Mouse (Mus musculus) lung, embryonic 16.5 days (tissue): ENCODE data around the gene Get4. TPM values are rescaled to one million over a fixed set of nuclear protein-coding genes. Genes with fewer than 3 reads are reported as not detected.
A peak's percentile ranks its signal among the peaks of the same experiment; 100 is the strongest.

Experiments used
- ATAC-seq: fragments of 200-750 bp; cut with Nextera tagmentation; 2 replicates; pipeline ENCODE4 v1.8.0; 2017; ENCODE audit warnings: low read depth, mild to moderate bottlenecking, moderate library complexity
- H3K27ac ChIP-seq: fragments of 300-500 bp; sonication (generic); 2 replicates; pipeline ENCODE4 v1.5.1; 2014; ENCODE audit warnings: mild to moderate bottlenecking, control low read depth, low read length
- H3K27me3 ChIP-seq: fragments of 300-500 bp; sonication (generic); 2 replicates; pipeline ENCODE4 v1.6.1; 2014; ENCODE audit warnings: low read depth, low read length, mixed read lengths; ENCODE audit not compliant: control insufficient read depth, insufficient read depth
- H3K36me3 ChIP-seq: fragments of 300-500 bp; sonication (generic); 2 replicates; pipeline ENCODE4 v1.6.1; 2014; ENCODE audit warnings: low read length; ENCODE audit not compliant: control insufficient read depth, insufficient read depth
- H3K4me1 ChIP-seq: fragments of 300-500 bp; sonication (generic); replicated peaks from 2 replicates; pipeline ENCODE4 v1.6.1; 2014; ENCODE audit warnings: low read length, mixed read lengths; ENCODE audit not compliant: control insufficient read depth, insufficient read depth
- H3K4me2 ChIP-seq: fragments of 300-500 bp; sonication (generic); 2 replicates; pipeline ENCODE4 v1.6.1; 2014; ENCODE audit warnings: low read depth, low read length, control low read depth
- H3K4me3 ChIP-seq: fragments of 300-500 bp; sonication (generic); 2 replicates; pipeline ENCODE4 v1.5.1; 2014; ENCODE audit warnings: mild to moderate bottlenecking, low read length, control low read depth
- H3K9ac ChIP-seq: fragments of 300-500 bp; sonication (generic); 2 replicates; pipeline ENCODE4 v1.6.1; 2014; ENCODE audit warnings: low read length, control low read depth
- H3K9me3 ChIP-seq: fragments of 300-500 bp; sonication (generic); 2 replicates; pipeline ENCODE4 v1.6.1; 2016; ENCODE audit warnings: low read length; ENCODE audit not compliant: control insufficient read depth
- WGBS: fragments of 180-500 bp; shearing (Covaris S2); extraction: QIAGEN DNeasy Blood & Tissue Kit; methylation state at CpG from one replicate; pipeline ENCODE4 v1.1.7; 2014; 5-methylcytosine and 5-hydroxymethylcytosine counted together
- polyA plus RNA-seq: library from polyadenylated mRNA; unstranded; fragments of >200 nt; fragmentation: Nextera tagmentation; extraction: Ambion mirVana; gene quantifications from 2 replicates; pipeline ENCODE4 v1.2.1, GENCODE M21; 2015

The Get4 gene
- polyA plus RNA-seq, result 174 and 177 TPM in 2 replicates

DNA sequence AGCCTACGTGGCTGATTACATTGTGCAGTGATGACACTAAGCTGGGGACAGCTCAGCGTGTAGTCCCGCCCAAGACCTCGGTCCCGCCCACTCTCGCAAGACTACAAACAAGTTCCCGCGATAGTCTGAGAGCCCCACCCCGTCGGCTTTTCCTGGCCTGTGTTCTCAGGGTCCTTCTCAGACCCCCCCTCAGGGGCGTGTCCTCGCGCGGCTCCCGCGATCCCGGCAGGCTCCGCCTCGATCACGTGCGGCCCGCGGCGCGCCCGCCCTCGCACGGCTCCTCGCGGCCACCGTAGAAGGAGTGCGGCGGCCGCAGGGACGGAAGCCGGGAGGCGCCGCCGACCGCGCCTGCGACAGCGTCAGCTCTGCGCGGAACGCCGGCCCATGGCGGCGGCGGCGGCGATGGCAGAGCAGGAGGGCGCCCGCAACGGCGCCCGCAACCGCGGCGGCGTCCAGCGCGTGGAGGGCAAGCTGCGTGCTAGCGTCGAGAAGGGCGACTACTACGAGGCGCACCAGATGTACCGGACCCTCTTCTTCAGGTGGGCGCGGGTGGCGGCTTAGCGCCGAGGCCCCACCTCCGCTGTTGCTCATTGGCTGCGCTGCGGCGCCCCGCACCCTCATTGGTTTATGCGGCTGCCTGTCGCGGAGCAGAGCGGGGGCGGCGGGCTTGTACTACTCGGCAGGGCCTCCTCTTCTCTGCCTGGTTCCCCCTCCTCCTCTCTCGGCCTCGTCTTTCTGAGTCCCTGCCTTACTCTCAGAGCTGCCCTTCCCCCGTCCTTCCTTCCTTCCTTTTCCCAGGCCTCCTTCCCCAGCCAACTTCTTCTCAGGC, at the start of gene Get4:
TSS of gene Get4 (plus strand) at position 244 of the 829 bp plus-strand sequence.
- no peaks in the 10 kb centered on the region for H3K27me3 ChIP-seq
- ATAC-seq, result peak; percentile 95
- H3K4me1 ChIP-seq, result peaks cover 33% of the 10 kb centered on the region
- H3K9me3 ChIP-seq, result no peaks in the 10 kb centered on the region
- H3K4me3 ChIP-seq, result peak within 1 kb of the TSS; percentile 74
- H3K36me3 ChIP-seq, result peaks cover 18% of the 10 kb centered on the region
- peak within 1 kb of the TSS; percentile 90 for H3K4me2 ChIP-seq
- H3K27ac ChIP-seq, result peak within 1 kb of the TSS; percentile 94
- WGBS, result under 1% methylated on average over 83 of the region's 90 CpGs
- H3K9ac ChIP-seq, result peak within 1 kb of the TSS; percentile 87

DNA sequence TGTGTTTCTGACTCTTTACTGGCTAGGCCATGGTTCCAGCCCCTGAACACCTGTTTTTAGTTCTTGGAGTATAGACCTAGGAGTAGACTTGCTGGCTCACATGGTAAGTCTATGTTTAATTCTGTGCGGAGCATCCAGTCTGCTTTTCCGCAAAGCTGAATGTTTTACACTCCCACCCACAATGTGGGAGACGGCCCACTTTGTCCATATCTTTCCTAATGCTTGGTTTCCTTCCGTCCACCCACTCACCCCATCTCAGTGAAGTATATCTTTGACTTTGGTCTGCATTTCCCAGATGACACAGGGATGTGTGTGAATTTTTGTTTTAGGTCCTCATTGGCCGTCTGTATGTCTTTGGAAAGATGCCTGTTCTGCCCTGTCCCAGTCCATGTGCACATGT, 48.8 kb upstream of the Get4 start:
- Histone ChIP-seq H3K4me3 (no peak overlapping the region), H3K4me1 (peaks cover 16% of the 10 kb centered on the region), H3K9me3 (no peaks in the 10 kb centered on the region), H3K4me2 (no peak overlapping the region), H3K27me3 (no peaks in the 10 kb centered on the region), H3K27ac (no peak overlapping the region), H3K36me3 (no peaks in the 10 kb centered on the region), H3K9ac (no peak overlapping the region)
- WGBS, result 73% methylated on average over 5 of the region's 5 CpGs
- no peak for ATAC-seq

DNA sequence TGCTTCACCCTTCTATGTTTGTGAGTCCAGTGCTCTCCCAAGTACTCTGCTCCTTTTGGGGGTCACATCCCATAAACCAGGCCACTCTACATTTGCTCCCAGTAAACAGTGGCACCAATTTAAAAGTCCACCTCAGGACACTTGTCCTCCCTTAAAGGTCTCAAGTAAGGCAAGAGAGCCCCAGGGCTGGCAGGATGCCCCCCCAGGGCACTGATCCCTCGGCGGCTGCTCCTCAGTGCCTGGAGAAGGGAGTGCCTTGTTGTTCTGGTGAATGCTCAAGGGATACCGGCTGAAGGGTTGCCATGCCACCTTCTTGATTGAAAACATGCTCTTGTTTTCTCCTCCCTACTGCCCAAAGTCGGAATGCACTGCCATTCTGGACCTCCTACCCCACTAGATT, 46.0 kb upstream of the Get4 start:
- Histone ChIP-seq H3K27me3 (no peaks in the 10 kb centered on the region), H3K9me3 (no peaks in the 10 kb centered on the region), H3K4me2 (no peak overlapping the region), H3K9ac (no peak overlapping the region), H3K27ac (no peak overlapping the region), H3K4me1 (peaks cover 12% of the 10 kb centered on the region), H3K36me3 (no peaks in the 10 kb centered on the region), H3K4me3 (no peak overlapping the region)
- ATAC-seq, result no peak
- WGBS, result 73% methylated on average over 4 of the region's 4 CpGs

DNA sequence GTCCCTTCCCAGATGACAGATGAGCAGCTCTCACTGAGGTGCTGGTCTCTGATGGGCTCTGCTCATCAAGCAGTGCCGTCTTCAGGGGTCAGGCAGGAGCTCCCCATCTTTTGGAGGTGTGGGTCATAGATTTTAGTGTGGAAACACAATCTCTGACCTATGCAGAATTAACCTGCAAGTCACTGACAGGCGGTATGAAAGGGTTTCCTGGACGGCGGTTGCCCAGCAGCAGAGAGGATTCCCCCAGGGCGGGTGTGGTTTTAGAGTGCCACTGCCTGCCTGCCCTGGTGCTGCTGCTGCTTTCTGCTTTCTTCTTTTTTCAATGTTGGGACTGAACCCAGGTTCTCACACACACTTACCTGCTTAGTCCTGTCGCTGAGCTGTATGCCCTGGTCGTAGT, 45.6 kb upstream of the Get4 start:
- WGBS, result 63% methylated on average over 7 of the region's 7 CpGs
- H3K4me2 ChIP-seq, result no peak overlapping the region
- no peak overlapping the region for H3K27ac ChIP-seq
- H3K9me3 ChIP-seq, result no peaks in the 10 kb centered on the region
- peaks cover 7% of the 10 kb centered on the region for H3K4me1 ChIP-seq
- no peaks in the 10 kb centered on the region for H3K36me3 ChIP-seq
- H3K27me3 ChIP-seq, result no peaks in the 10 kb centered on the region
- ATAC-seq, result no peak
- H3K4me3 ChIP-seq, result no peak overlapping the region
- no peak overlapping the region for H3K9ac ChIP-seq

DNA sequence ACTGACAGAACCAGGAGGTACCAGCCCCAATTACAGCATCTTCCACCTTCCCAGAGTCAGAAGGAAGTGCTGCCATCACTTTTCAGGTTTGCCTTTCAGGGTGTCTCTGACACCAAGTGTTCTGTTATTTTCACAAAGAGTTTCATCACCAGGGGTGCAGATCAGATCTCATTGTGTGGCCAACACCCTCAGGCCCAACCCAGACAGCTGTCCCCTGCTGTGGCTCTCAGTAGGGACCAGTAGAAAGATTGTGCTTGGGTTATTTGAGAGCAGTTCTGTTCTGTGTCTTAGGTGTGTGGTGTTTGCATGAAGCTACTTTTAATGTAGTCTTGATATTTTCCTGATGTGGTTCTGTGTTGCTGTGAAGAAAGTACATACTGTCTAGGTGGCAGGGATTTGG, 43.9 kb upstream of the Get4 start:
- Histone ChIP-seq H3K27ac (no peak overlapping the region), H3K9ac (no peak overlapping the region)

DNA sequence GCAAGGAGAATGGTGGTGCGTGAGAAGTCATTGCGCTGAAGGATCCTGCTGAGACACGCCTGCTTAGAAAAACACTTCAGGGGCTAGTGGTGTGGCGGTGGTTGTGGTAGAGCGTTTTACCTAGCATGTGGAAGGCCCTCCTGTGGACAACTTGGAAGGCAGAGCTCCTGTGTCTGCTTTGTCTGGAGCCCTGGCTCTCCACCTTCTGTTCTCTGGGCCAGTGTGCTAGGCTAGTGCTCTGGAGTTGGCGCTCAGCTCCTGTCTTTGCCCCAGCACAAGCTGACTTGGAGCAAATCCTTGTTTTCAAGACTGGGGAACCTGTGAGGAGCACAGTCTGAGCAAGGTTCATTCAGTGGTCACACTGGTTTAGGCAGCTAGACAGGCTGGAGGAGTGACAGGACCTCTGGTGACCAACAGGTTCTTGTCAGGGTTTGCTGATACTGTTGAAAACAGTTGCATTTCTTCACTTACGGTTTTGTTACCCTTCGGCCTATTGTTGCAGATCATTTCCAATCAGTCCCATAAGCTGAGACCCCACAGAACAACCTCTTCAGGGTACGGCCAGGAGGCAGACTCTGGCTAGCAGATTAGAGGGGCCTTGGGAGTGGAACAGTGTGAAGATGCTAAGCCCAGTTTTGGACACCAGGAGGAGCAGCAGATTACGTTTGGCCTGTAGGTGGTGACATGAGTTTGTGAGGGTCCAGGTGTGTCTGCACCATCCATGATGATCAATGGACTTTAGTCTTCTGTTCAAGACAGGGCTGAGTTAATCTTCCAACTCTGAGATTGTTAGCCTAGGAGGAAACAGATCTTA, 43.0 kb upstream of the Get4 start:
- H3K9me3 ChIP-seq, result no peaks in the 10 kb centered on the region
- no peak overlapping the region for H3K27ac ChIP-seq
- ATAC-seq, result no peak
- H3K9ac ChIP-seq, result no peak overlapping the region
- H3K4me3 ChIP-seq, result no peak overlapping the region
- H3K36me3 ChIP-seq, result no peaks in the 10 kb centered on the region
- no peak overlapping the region for H3K4me2 ChIP-seq
- H3K4me1 ChIP-seq, result no peaks in the 10 kb centered on the region
- no peaks in the 10 kb centered on the region for H3K27me3 ChIP-seq
- 79% methylated on average over 10 of the region's 10 CpGs for WGBS

More for the DNA sequence above, 43.9 kb upstream of the Get4 start:
- Histone ChIP-seq H3K9me3 (no peaks in the 10 kb centered on the region), H3K27me3 (no peaks in the 10 kb centered on the region), H3K4me3 (no peak overlapping the region), H3K36me3 (no peaks in the 10 kb centered on the region), H3K4me2 (no peak overlapping the region), H3K4me1 (no peaks in the 10 kb centered on the region)
- no peak for ATAC-seq

DNA sequence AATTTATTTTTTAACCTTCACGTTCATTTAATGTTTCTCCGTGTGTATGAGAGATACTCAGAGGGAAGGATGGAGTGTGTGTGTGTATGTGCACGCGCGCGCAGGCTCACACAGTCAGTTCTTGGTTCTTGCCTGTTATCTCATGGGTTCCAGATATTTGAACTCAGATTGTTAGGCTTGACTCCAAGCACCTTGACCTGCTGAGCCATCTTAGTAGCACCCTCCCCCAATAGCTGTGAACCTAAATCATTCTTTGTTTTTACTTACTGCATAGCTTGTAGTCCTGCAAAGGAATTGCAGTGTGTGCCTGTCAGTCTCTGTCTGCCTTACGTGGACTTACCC, 42.5 kb upstream of the Get4 start:
- Histone ChIP-seq H3K27me3 (no peaks in the 10 kb centered on the region), H3K4me1 (no peaks in the 10 kb centered on the region), H3K9me3 (no peaks in the 10 kb centered on the region), H3K4me3 (no peak overlapping the region), H3K9ac (no peak overlapping the region), H3K4me2 (no peak overlapping the region), H3K36me3 (no peaks in the 10 kb centered on the region), H3K27ac (no peak overlapping the region)
- no peak for ATAC-seq
- 90% methylated on average over 7 of the region's 7 CpGs for WGBS

DNA sequence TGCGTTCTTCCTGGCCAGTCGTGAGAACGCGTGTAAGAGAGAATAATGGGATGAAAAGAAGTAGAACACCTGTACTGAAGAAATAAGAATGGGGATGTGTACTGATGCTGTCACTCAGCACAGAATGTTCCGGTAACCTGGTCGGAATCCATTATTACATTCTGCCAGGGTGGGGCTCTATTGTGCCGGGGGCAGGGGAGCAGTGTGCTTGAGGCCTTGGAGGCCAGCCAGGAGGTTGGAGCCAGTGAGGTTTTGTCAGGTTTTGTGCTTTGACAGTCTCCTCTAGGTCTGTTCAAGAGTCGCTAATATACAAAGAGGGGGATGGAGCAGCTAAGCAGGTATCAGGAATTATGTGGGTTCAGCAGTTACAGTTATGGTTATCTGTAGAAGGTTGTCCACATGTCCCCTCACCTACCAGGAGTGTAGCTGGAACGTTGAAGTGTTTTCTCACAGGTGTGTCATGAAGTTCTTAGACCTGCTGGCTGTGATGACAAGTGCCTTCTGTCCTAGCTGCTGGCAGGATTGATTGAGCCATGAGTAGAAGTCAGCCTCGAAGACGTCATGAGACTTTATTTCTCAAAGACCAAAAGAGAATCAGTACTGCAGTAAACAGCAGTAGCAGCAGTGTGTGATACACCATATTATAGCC, 40.3 kb upstream of the Get4 start:
- Histone ChIP-seq H3K4me1 (no peaks in the 10 kb centered on the region), H3K27ac (no peak overlapping the region), H3K4me2 (no peak overlapping the region), H3K9ac (no peak overlapping the region), H3K27me3 (no peaks in the 10 kb centered on the region), H3K4me3 (no peak overlapping the region), H3K36me3 (peaks cover 4% of the 10 kb centered on the region), H3K9me3 (no peaks in the 10 kb centered on the region)
- 80% methylated on average over 11 of the region's 11 CpGs for WGBS
- no peak for ATAC-seq

DNA sequence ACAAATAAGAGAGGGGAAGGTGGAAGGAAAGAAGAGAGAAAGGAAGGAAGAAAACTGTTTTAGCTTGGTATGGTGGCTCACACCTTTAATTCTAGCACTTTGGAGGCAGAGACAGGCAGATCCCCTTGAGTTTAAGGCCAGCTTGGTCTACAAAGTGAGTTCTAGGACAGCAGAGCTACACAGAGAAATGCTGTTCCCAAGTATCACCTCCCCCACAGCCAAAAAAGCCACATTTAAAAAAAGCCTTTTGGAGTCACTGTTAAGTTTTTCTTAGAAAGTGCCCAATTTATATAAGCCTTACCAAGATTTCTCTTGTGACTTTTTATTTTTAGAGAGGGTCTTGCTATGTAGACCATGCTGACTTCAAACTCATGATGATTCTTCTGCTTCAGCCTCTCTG, 37.8 kb upstream of the Get4 start:
- Histone ChIP-seq H3K36me3 (peaks cover 4% of the 10 kb centered on the region), H3K27me3 (no peaks in the 10 kb centered on the region), H3K9ac (no peak overlapping the region), H3K4me1 (no peaks in the 10 kb centered on the region), H3K4me2 (no peak overlapping the region), H3K4me3 (no peak overlapping the region), H3K27ac (no peak overlapping the region), H3K9me3 (no peaks in the 10 kb centered on the region)
- ATAC-seq, result no peak
